Mouse (Mus musculus) stomach, embryonic 14.5 days (tissue): ENCODE measurements at regions not wholly inside any gene's neighbourhood (a gene's known extent, or its start where the extent isn't known, plus 50 kb on each side); places are given as distances from the start of the nearest gene placed in this dataset.

Experiments used
- ATAC-seq: fragments of 200-750 bp; cut with Nextera tagmentation; 2 replicates; pipeline ENCODE4 v1.8.0; 2017; ENCODE audit warnings: low read depth, moderate TSS enrichment; ENCODE audit not compliant: insufficient number of reproducible peaks, insufficient read depth, low FRiP score
- H3K27ac ChIP-seq: fragments of 300-500 bp; sonication (generic); 2 replicates; pipeline ENCODE4 v1.5.1; 2014; ENCODE audit warnings: mild to moderate bottlenecking, low read length, moderate library complexity, mixed read lengths
- H3K27me3 ChIP-seq: fragments of 300-500 bp; sonication (generic); 2 replicates; pipeline ENCODE4 v1.6.1; 2014; ENCODE audit warnings: low read length, control low read depth, mixed read lengths; ENCODE audit not compliant: control insufficient read depth, insufficient read depth
- H3K36me3 ChIP-seq: fragments of 300-500 bp; sonication (generic); 2 replicates; pipeline ENCODE4 v1.6.1; 2014; ENCODE audit warnings: mild to moderate bottlenecking, control low read depth, low read length, moderate library complexity, mixed read lengths; ENCODE audit not compliant: control insufficient read depth, insufficient read depth
- H3K4me1 ChIP-seq: fragments of 300-500 bp; sonication (generic); 2 replicates; pipeline ENCODE4 v1.6.1; 2014; ENCODE audit warnings: low read length, control low read depth, mixed read lengths; ENCODE audit not compliant: control insufficient read depth, insufficient read depth
- H3K4me2 ChIP-seq: fragments of 300-500 bp; sonication (generic); replicated peaks from 2 replicates; pipeline ENCODE4 v1.6.1; 2014; ENCODE audit warnings: low read depth, low read length, control low read depth
- H3K4me3 ChIP-seq: fragments of 300-500 bp; sonication (generic); 2 replicates; pipeline ENCODE4 v1.5.1; 2014; ENCODE audit warnings: low read depth, low read length, control low read depth
- H3K9ac ChIP-seq: fragments of 300-500 bp; sonication (generic); replicated peaks from 2 replicates; pipeline ENCODE4 v1.6.1; 2014; ENCODE audit warnings: low read depth, mild to moderate bottlenecking, control low read depth, low read length, moderate library complexity, mixed read lengths
- H3K9me3 ChIP-seq: fragments of 300-500 bp; sonication (generic); 2 replicates; pipeline ENCODE4 v1.6.1; 2016; ENCODE audit warnings: low read depth, low read length, control low read depth; ENCODE audit not compliant: control insufficient read depth
- WGBS: fragments of 180-500 bp; shearing (Covaris S2); extraction: QIAGEN DNeasy Blood & Tissue Kit; methylation state at CpG from one replicate; pipeline ENCODE4 v1.1.7; 2014; 5-methylcytosine and 5-hydroxymethylcytosine counted together

GRCm38 (mm10) chr4:142775023-142775422, 437.8 kb downstream of the Prdm2 start:
- no peaks in the 10 kb centered on the region for H3K36me3 ChIP-seq
- H3K27me3 ChIP-seq = no peaks in the 10 kb centered on the region
- H3K9ac ChIP-seq = no peak overlapping the region
- H3K9me3 ChIP-seq = no peaks in the 10 kb centered on the region
- no peak for ATAC-seq
- H3K27ac ChIP-seq = no peak overlapping the region
- H3K4me2 ChIP-seq = no peak overlapping the region
- H3K4me3 ChIP-seq = no peak overlapping the region
- 89% methylated on average over 5 of the region's 5 CpGs for WGBS
- 0 out of 2 replicates have a peak, but pooled peaks cover 11% of the 10 kb centered on the region for H3K4me1 ChIP-seq

DNA sequence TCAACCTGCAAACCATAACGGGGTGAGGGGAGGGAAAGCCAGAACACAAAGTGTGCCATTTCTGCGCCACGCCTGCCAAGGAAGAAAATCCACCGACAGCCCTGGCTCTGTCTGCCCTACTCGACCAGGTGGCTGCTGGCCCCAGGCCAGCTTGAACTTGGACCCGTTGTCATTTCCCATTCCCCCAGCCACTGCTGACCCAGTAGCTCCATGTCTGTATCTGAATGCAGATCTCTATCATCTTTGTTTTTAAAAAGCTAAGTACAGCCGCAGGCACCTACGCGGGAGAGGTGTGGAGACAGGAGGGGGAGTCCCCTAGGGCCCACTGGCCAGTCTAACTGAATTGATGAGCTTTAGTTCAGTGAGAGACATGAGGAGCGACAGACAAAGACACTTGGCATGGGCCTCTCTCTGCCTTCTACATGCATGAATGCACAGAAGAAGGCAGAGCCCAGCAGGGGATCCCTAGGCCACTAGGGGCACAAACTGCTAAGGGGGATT, 439.1 kb downstream of the Prdm2 start:
- Histone ChIP-seq H3K27me3 (no peaks in the 10 kb centered on the region), H3K9me3 (no peaks in the 10 kb centered on the region), H3K36me3 (no peaks in the 10 kb centered on the region), H3K4me3 (no peak overlapping the region), H3K4me1 (0 out of 2 replicates have a peak, but pooled peaks cover 11% of the 10 kb centered on the region), H3K27ac (no peak overlapping the region), H3K4me2 (no peak overlapping the region), H3K9ac (no peak overlapping the region)
- WGBS = 41% methylated on average over 10 of the region's 10 CpGs
- ATAC-seq = no peak

- H3K27ac ChIP-seq = no peak overlapping the region
- no peaks in the 10 kb centered on the region for H3K36me3 ChIP-seq
- no peak overlapping the region for H3K9ac ChIP-seq
- no peak for ATAC-seq
- WGBS = 20% methylated on average over 16 of the region's 16 CpGs
- H3K4me2 ChIP-seq = no peak overlapping the region
- H3K4me3 ChIP-seq = no peak overlapping the region
- no peaks in the 10 kb centered on the region for H3K27me3 ChIP-seq
- no peaks in the 10 kb centered on the region for H3K9me3 ChIP-seq
- 0 out of 2 replicates have a peak, but pooled peaks cover 11% of the 10 kb centered on the region for H3K4me1 ChIP-seq
Observed at GRCm38 (mm10) chr4:142772751-142773455, 439.9 kb downstream of the Prdm2 start.

GRCm38 (mm10) chr4:142771520-142772150, 441.2 kb downstream of the Prdm2 start:
- H3K9ac ChIP-seq = no peak overlapping the region
- ATAC-seq = no peak
- WGBS = 67% methylated on average over 6 of the region's 6 CpGs
- no peak overlapping the region for H3K4me3 ChIP-seq
- no peak overlapping the region for H3K27ac ChIP-seq
- no peak overlapping the region for H3K4me2 ChIP-seq
- no peaks in the 10 kb centered on the region for H3K27me3 ChIP-seq
- no peaks in the 10 kb centered on the region for H3K36me3 ChIP-seq
- H3K4me1 ChIP-seq = 0 out of 2 replicates have a peak, but pooled peaks cover 11% of the 10 kb centered on the region
- H3K9me3 ChIP-seq = no peaks in the 10 kb centered on the region

- ATAC-seq = no peak
- no peaks in the 10 kb centered on the region for H3K9me3 ChIP-seq
- no peak overlapping the region for H3K9ac ChIP-seq
- no peak overlapping the region for H3K27ac ChIP-seq
- H3K27me3 ChIP-seq = no peaks in the 10 kb centered on the region
- H3K4me3 ChIP-seq = no peak overlapping the region
- 0 out of 2 replicates have a peak, but pooled peaks cover 11% of the 10 kb centered on the region for H3K4me1 ChIP-seq
- H3K36me3 ChIP-seq = no peaks in the 10 kb centered on the region
- 7% methylated on average over 8 of the region's 8 CpGs for WGBS
- H3K4me2 ChIP-seq = no peak overlapping the region
Observed at GRCm38 (mm10) chr4:142770177-142770576, 442.6 kb downstream of the Prdm2 start.

- Histone ChIP-seq H3K27me3 (no peaks in the 10 kb centered on the region), H3K4me2 (no peak overlapping the region), H3K4me3 (no peak overlapping the region), H3K27ac (no peak overlapping the region), H3K9me3 (no peaks in the 10 kb centered on the region), H3K36me3 (no peaks in the 10 kb centered on the region), H3K9ac (no peak overlapping the region), H3K4me1 (0 out of 2 replicates have a peak, but pooled peaks cover 2% of the 10 kb centered on the region)
- WGBS = 48% methylated on average over 4 of the region's 4 CpGs
- ATAC-seq = no peak
Observed at GRCm38 (mm10) chr4:142767665-142768064, 445.1 kb downstream of the Prdm2 start.

GRCm38 (mm10) chr4:142761577-142761976, 451.2 kb downstream of the Prdm2 start:
- no peak overlapping the region for H3K27ac ChIP-seq
- WGBS = 56% methylated on average over 8 of the region's 8 CpGs
- H3K27me3 ChIP-seq = no peaks in the 10 kb centered on the region
- no peak for ATAC-seq
- no peak overlapping the region for H3K4me3 ChIP-seq
- no peaks in the 10 kb centered on the region for H3K36me3 ChIP-seq
- H3K9ac ChIP-seq = no peak overlapping the region
- no peaks in the 10 kb centered on the region for H3K4me1 ChIP-seq
- H3K4me2 ChIP-seq = no peak overlapping the region
- H3K9me3 ChIP-seq = no peaks in the 10 kb centered on the region

- Histone ChIP-seq H3K9me3 (no peaks in the 10 kb centered on the region), H3K4me2 (no peak overlapping the region), H3K27ac (no peak overlapping the region), H3K9ac (no peak overlapping the region), H3K4me3 (no peak overlapping the region), H3K36me3 (no peaks in the 10 kb centered on the region), H3K27me3 (no peaks in the 10 kb centered on the region), H3K4me1 (no peaks in the 10 kb centered on the region)
- ATAC-seq = no peak
- WGBS = 78% methylated on average over 3 of the region's 3 CpGs
Observed at GRCm38 (mm10) chr4:142758102-142758501, 454.7 kb downstream of the Prdm2 start.
